Mouse (Mus musculus) CH12.LX (cell line): Measurements from ENCODE around the gene Etnk2.

ENCODE experiments used
- CHD2 ChIP-seq: IDR thresholded peaks from 2 replicates; pipeline ENCODE4 v1.6.1; 2011; ENCODE audit warnings: low read length, improper control_type of control experiment
- CTCF ChIP-seq, 2 experiments: IDR thresholded peaks in 1 of 2; conservative IDR thresholded peaks in 1 of 2; 2 replicates each; pipeline ENCODE4 v1.5.1; 2011 to 2012; ENCODE audit warnings: low read depth in 2 of 2, low read length in 2 of 2, improper control_type of control experiment in 1 of 2, inconsistent platforms in 1 of 2, mild to moderate bottlenecking in 1 of 2, moderate library complexity in 1 of 2
- E2F4 ChIP-seq: IDR thresholded peaks from 2 replicates; pipeline ENCODE4 v1.6.1; 2011; ENCODE audit warnings: low read depth, low read length, improper control_type of control experiment; ENCODE audit not compliant: insufficient replicate concordance
- ETS1 ChIP-seq: conservative IDR thresholded peaks from 2 replicates; pipeline ENCODE4 v1.6.1; 2012; ENCODE audit warnings: low read depth, mild to moderate bottlenecking, inconsistent platforms, low read length, improper control_type of control experiment, moderate library complexity
- MAFK ChIP-seq: IDR thresholded peaks from 2 replicates; pipeline ENCODE4 v1.6.1; 2011; ENCODE audit warnings: low read length, improper control_type of control experiment; ENCODE audit not compliant: insufficient replicate concordance
- MXI1 ChIP-seq: IDR thresholded peaks from 2 replicates; pipeline ENCODE4 v1.6.1; 2011; ENCODE audit warnings: mild to moderate bottlenecking, low read depth, low read length, improper control_type of control experiment
- NELFE ChIP-seq: IDR thresholded peaks from 2 replicates; pipeline ENCODE4 v1.6.1; 2011; ENCODE audit warnings: low read depth, low read length, improper control_type of control experiment
- POLR2AphosphoS2 ChIP-seq: IDR thresholded peaks from 2 replicates; pipeline ENCODE4 v1.6.1; 2011; ENCODE audit warnings: low read depth, low read length, improper control_type of control experiment
- RAD21 ChIP-seq: IDR thresholded peaks from 2 replicates; pipeline ENCODE4 v1.6.1; 2011; ENCODE audit warnings: low read depth, mild to moderate bottlenecking, low read length, improper control_type of control experiment, moderate library complexity

GRCm38 (mm10) chr1:133356330-133356729 lies 7.0 kb upstream of the Etnk2 start:
- TF ChIP-seq RAD21 (no peak), POLR2AphosphoS2 (no peak), CTCF (conservative IDR thresholded peaks at IDR 0.05 in 1 of 2, IDR thresholded peaks at IDR 0.05 in 1 of 2; ENCODE audit: low read depth in 2 of 2, low read length in 2 of 2) (no peak), CHD2 (peak; percentile 38; the same call in 1 of the 2 replicates), ETS1 (peak; percentile 48), MXI1 (no peak; the same call in 1 of the 2 replicates), E2F4 (peak; percentile 74; the same call in 1 of the 2 replicates), NELFE (no peak), MAFK (0 out of 2 replicates have a peak, but pooled peaks have one; percentile 31)
